Mouse (Mus musculus): Measurements from ENCODE around the gene Ccdc85c.

The Ccdc85c gene

GRCm38 (mm10) chr12:108292957-108293356 lies 17.7 kb upstream of the Ccdc85c start:
- DNase-seq, result peak; percentile 81

GRCm38 (mm10) chr12:108292419-108292818 lies 17.2 kb upstream of the Ccdc85c start:
- DNase-seq, result peak; percentile 18

- DNase-seq, result no peak
Observed at GRCm38 (mm10) chr12:108288127-108288880, 13.1 kb upstream of the Ccdc85c start.

- no peak for DNase-seq
Observed at GRCm38 (mm10) chr12:108287011-108287410, 11.8 kb upstream of the Ccdc85c start.

- no peak for DNase-seq
Observed at GRCm38 (mm10) chr12:108286381-108286780, 11.2 kb upstream of the Ccdc85c start.

- DNase-seq, result no peak
Observed at GRCm38 (mm10) chr12:108285225-108286011, 10.2 kb upstream of the Ccdc85c start.

- no peak for DNase-seq
Observed at GRCm38 (mm10) chr12:108284455-108285224, 9.4 kb upstream of the Ccdc85c start.

GRCm38 (mm10) chr12:108278221-108278918 lies 3.1 kb upstream of the Ccdc85c start:
- no peak for DNase-seq

GRCm38 (mm10) chr12:108277341-108277841 lies 2.2 kb upstream of the Ccdc85c start:
- DNase-seq, result no peak

- peak; percentile 66 for DNase-seq
Observed at GRCm38 (mm10) chr12:108275920-108276822, 946 bp upstream of the Ccdc85c start.

- DNase-seq, result peak; percentile 98
Observed at GRCm38 (mm10) chr12:108275508-108275890, 274 bp upstream of the Ccdc85c start.

- no peak for DNase-seq
Observed at GRCm38 (mm10) chr12:108274313-108274595, 971 bp downstream of the Ccdc85c start.

- peak; percentile 23 for DNase-seq
Observed at GRCm38 (mm10) chr12:108273466-108274312, 1.5 kb downstream of the Ccdc85c start.

- no peak for DNase-seq
Observed at GRCm38 (mm10) chr12:108272143-108272635, 3.0 kb downstream of the Ccdc85c start.

- no peak for DNase-seq
Observed at GRCm38 (mm10) chr12:108271351-108272142, 3.7 kb downstream of the Ccdc85c start.

- DNase-seq, result no peak
Observed at GRCm38 (mm10) chr12:108270240-108270919, 4.8 kb downstream of the Ccdc85c start.

GRCm38 (mm10) chr12:108269699-108270098 lies 5.5 kb downstream of the Ccdc85c start:
- DNase-seq, result no peak

GRCm38 (mm10) chr12:108268970-108269369 lies 6.3 kb downstream of the Ccdc85c start:
- DNase-seq, result no peak

- no peak for DNase-seq
Observed at GRCm38 (mm10) chr12:108267653-108268052, 7.6 kb downstream of the Ccdc85c start.
